Mouse (Mus musculus): ENCODE measurements around the gene Lcn9.

DNA sequence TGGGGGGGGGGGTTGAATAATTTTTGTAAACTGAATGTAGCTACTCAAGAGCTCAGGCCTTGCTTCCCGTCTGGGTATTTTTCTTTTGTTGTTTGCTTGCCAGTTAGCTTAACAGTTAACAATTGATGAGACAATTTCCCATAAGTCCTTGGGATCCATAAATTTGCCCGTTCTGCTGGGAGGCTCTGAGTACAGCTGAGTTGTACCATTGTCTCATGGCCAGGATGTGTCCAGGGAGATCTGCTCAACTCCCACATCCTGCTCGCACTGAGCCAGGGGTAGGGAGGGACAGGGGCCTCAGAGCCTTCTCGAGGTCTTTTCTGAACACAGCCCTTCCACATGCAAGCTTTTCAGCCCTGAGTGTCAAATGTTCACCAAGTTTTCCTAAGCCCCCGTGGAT is 24.9 kb upstream of the Lcn9 start:
- no peak for TF ChIP-seq CTCF (IDR thresholded peaks at IDR 0.05; ENCODE audit: borderline replicate concordance, insufficient read depth, low read depth, low read length)
- TF ChIP-seq POLR2A (IDR thresholded peaks at IDR 0.05; ENCODE audit: borderline replicate concordance, insufficient read depth, low read length): no peak

Measured in cerebellum, adult 2 months (tissue).